Mouse (Mus musculus): ENCODE results near the gene Stoml1.
A peak's percentile ranks its signal among the peaks of the same experiment; 100 is the strongest.

DNA sequence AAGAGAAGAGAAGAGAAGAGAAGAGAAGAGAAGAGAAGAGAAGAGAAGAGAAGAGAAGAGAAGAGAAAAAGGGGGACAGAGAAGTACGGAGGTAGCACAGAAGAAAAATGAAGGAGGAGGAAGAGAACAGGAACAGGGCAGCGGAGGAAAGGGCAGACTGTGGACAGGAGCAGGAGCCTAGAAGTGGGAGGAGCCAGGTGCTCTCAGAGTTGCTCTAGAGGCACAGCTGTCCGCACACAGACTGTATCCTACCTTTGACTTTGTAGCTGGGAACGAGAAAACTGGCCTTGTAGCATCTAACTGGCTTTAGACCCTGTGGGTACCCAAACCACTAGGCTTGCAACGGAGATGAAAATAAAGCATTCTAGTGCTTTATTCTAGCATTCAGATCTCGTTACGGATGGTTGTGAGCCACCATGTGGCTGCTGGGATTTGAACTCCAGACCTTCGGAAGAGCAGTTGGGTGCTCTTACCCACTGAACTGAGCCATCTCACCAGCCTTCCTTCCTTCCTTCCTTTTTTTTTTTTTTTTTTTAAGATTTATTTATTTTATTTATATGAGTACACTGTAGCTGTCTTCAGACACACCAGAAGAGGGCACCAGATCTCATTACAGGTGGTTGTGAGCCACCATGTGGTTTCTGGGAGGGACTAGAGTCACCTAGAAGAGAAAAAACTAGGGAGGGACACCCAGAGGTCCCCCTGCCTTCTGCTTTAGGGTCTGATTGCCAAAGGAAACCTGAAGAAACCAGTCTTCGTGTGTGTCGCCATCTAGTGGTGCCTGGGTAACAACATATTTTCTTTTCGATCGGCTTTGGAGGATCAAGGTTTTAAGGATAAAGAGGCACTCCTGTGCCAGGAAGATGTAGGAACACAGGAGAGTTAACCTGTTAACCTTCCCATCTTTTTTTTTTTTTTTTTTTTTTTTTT lies 15.7 kb downstream of the Stoml1 start:
- TF ChIP-seq CTCF (IDR thresholded peaks at IDR 0.05) (peak; percentile 84), EP300 (IDR thresholded peaks at IDR 0.05) (no peak)

Data from lung, postnatal 0 days (tissue).